Mouse (Mus musculus): ENCODE measurements around the gene Gpr39. TPM values are rescaled to one million over a fixed set of nuclear protein-coding genes. Genes with fewer than 3 reads are reported as not detected.
"Not testable (repeated sequence)": the region's sequence is repeated elsewhere in the genome, so short reads cannot be mapped to it uniquely, and the experiment has no call there.

Gpr39 gene
- polyA plus RNA-seq (2014; fragmentation: Nextera tagmentation; extraction: Ambion mirVana), result not detected in 2 replicates

- Histone ChIP-seq H3K36me3 (ENCODE audit: control insufficient read depth, insufficient read depth, low read length) (no peaks in the 10 kb centered on the region), H3K27ac (ENCODE audit: low read depth, low read length) (no peak within 1 kb of the TSS), H3K4me1 (ENCODE audit: control insufficient read depth, insufficient read depth, low read length) (no peaks in the 10 kb centered on the region), H3K9ac (replicated peaks; ENCODE audit: low read depth, low read length) (no peak within 1 kb of the TSS), H3K4me2 (ENCODE audit: low read depth, low read length) (no peak within 1 kb of the TSS), H3K4me3 (ENCODE audit: low read depth, low read length) (no peak within 1 kb of the TSS), H3K27me3 (ENCODE audit: control insufficient read depth, insufficient read depth, low read length) (no peaks in the 10 kb centered on the region), H3K9me3 (ENCODE audit: control insufficient read depth, low read length) (no peaks in the 10 kb centered on the region)
- ATAC-seq (ENCODE audit: low read depth), result no peak
- 35% methylated on average over 15 of the region's 15 CpGs for WGBS
Measured at GRCm38 (mm10) chr1:125676790-125677273, at the start of gene Gpr39. TSS of gene Gpr39 (plus strand) at chr1:125676995.

GRCm38 (mm10) chr1:125639501-125640253 is 37.1 kb upstream of the Gpr39 start:
- WGBS, result 26% methylated on average over 8 of the region's 8 CpGs
- H3K27ac ChIP-seq (ENCODE audit: low read depth, low read length), result no peak overlapping the region
- no peaks in the 10 kb centered on the region; the same call in 1 of the 2 replicates for H3K9me3 ChIP-seq (ENCODE audit: control insufficient read depth, low read length)
- H3K27me3 ChIP-seq (ENCODE audit: control insufficient read depth, insufficient read depth, low read length), result no peaks in the 10 kb centered on the region
- no peak overlapping the region for H3K9ac ChIP-seq (replicated peaks; ENCODE audit: low read depth, low read length)
- no peaks in the 10 kb centered on the region for H3K36me3 ChIP-seq (ENCODE audit: control insufficient read depth, insufficient read depth, low read length)
- ATAC-seq (ENCODE audit: low read depth), result no peak
- H3K4me3 ChIP-seq (ENCODE audit: low read depth, low read length), result no peak overlapping the region
- H3K4me1 ChIP-seq (ENCODE audit: control insufficient read depth, insufficient read depth, low read length), result 0 out of 2 replicates have a peak, but pooled peaks cover 4% of the 10 kb centered on the region
- no peak overlapping the region for H3K4me2 ChIP-seq (ENCODE audit: low read depth, low read length)

GRCm38 (mm10) chr1:125643643-125644042 is 33.2 kb upstream of the Gpr39 start:
- ATAC-seq (ENCODE audit: low read depth), result no peak
- Histone ChIP-seq H3K27ac (ENCODE audit: low read depth, low read length) (no peak overlapping the region), H3K36me3 (ENCODE audit: control insufficient read depth, insufficient read depth, low read length) (no peaks in the 10 kb centered on the region), H3K4me3 (ENCODE audit: low read depth, low read length) (no peak overlapping the region), H3K4me2 (ENCODE audit: low read depth, low read length) (no peak overlapping the region), H3K9me3 (ENCODE audit: control insufficient read depth, low read length) (no peaks in the 10 kb centered on the region), H3K27me3 (ENCODE audit: control insufficient read depth, insufficient read depth, low read length) (no peaks in the 10 kb centered on the region), H3K4me1 (ENCODE audit: control insufficient read depth, insufficient read depth, low read length) (0 out of 2 replicates have a peak, but pooled peaks cover 4% of the 10 kb centered on the region), H3K9ac (replicated peaks; ENCODE audit: low read depth, low read length) (no peak overlapping the region)
- 22% methylated on average over 1 of the region's 1 CpGs for WGBS

GRCm38 (mm10) chr1:125646816-125647215 is 30.0 kb upstream of the Gpr39 start:
- not testable (repeated sequence) for H3K27me3 ChIP-seq (ENCODE audit: control insufficient read depth, insufficient read depth, low read length); H3K27ac ChIP-seq (ENCODE audit: low read depth, low read length); H3K4me2 ChIP-seq (ENCODE audit: low read depth, low read length); H3K9ac ChIP-seq (replicated peaks; ENCODE audit: low read depth, low read length); H3K4me3 ChIP-seq (ENCODE audit: low read depth, low read length); ATAC-seq (ENCODE audit: low read depth); H3K36me3 ChIP-seq (ENCODE audit: control insufficient read depth, insufficient read depth, low read length); H3K4me1 ChIP-seq (ENCODE audit: control insufficient read depth, insufficient read depth, low read length); H3K9me3 ChIP-seq (ENCODE audit: control insufficient read depth, low read length)
- 95% methylated on average over 2 of the region's 2 CpGs for WGBS

- WGBS, result 96% methylated on average over 4 of the region's 4 CpGs
Measured at GRCm38 (mm10) chr1:125648011-125648410, 28.8 kb upstream of the Gpr39 start.

GRCm38 (mm10) chr1:125649056-125649455 is 27.7 kb upstream of the Gpr39 start:
- ATAC-seq (ENCODE audit: low read depth), result no peak
- WGBS, result 92% methylated on average over 3 of the region's 3 CpGs
- no peaks in the 10 kb centered on the region for H3K9me3 ChIP-seq (ENCODE audit: control insufficient read depth, low read length)

More at GRCm38 (mm10) chr1:125648011-125648410, 28.8 kb upstream of the Gpr39 start:
- Histone ChIP-seq H3K27ac (ENCODE audit: low read depth, low read length) (no peak overlapping the region), H3K36me3 (ENCODE audit: control insufficient read depth, insufficient read depth, low read length) (no peaks in the 10 kb centered on the region), H3K9ac (replicated peaks; ENCODE audit: low read depth, low read length) (no peak overlapping the region), H3K4me2 (ENCODE audit: low read depth, low read length) (no peak overlapping the region), H3K4me3 (ENCODE audit: low read depth, low read length) (no peak overlapping the region), H3K27me3 (ENCODE audit: control insufficient read depth, insufficient read depth, low read length) (no peaks in the 10 kb centered on the region), H3K9me3 (ENCODE audit: control insufficient read depth, low read length) (no peaks in the 10 kb centered on the region), H3K4me1 (ENCODE audit: control insufficient read depth, insufficient read depth, low read length) (no peaks in the 10 kb centered on the region)
- ATAC-seq (ENCODE audit: low read depth), result no peak

GRCm38 (mm10) chr1:125652836-125653594 is 23.8 kb upstream of the Gpr39 start:
- ATAC-seq (ENCODE audit: low read depth), result no peak
- Histone ChIP-seq H3K27me3 (ENCODE audit: control insufficient read depth, insufficient read depth, low read length) (no peaks in the 10 kb centered on the region), H3K9me3 (ENCODE audit: control insufficient read depth, low read length) (no peaks in the 10 kb centered on the region), H3K4me3 (ENCODE audit: low read depth, low read length) (no peak overlapping the region), H3K4me1 (ENCODE audit: control insufficient read depth, insufficient read depth, low read length) (no peaks in the 10 kb centered on the region), H3K36me3 (ENCODE audit: control insufficient read depth, insufficient read depth, low read length) (no peaks in the 10 kb centered on the region), H3K4me2 (ENCODE audit: low read depth, low read length) (no peak overlapping the region), H3K9ac (replicated peaks; ENCODE audit: low read depth, low read length) (no peak overlapping the region), H3K27ac (ENCODE audit: low read depth, low read length) (no peak overlapping the region)
- WGBS, result 78% methylated on average over 1 of the region's 1 CpGs

More at GRCm38 (mm10) chr1:125649056-125649455, 27.7 kb upstream of the Gpr39 start:
- Histone ChIP-seq H3K4me3 (ENCODE audit: low read depth, low read length) (no peak overlapping the region), H3K9ac (replicated peaks; ENCODE audit: low read depth, low read length) (no peak overlapping the region), H3K27ac (ENCODE audit: low read depth, low read length) (no peak overlapping the region), H3K4me1 (ENCODE audit: control insufficient read depth, insufficient read depth, low read length) (no peaks in the 10 kb centered on the region), H3K4me2 (ENCODE audit: low read depth, low read length) (no peak overlapping the region), H3K36me3 (ENCODE audit: control insufficient read depth, insufficient read depth, low read length) (no peaks in the 10 kb centered on the region), H3K27me3 (ENCODE audit: control insufficient read depth, insufficient read depth, low read length) (no peaks in the 10 kb centered on the region)

GRCm38 (mm10) chr1:125657416-125657815 is 19.4 kb upstream of the Gpr39 start:
- Histone ChIP-seq H3K9ac (replicated peaks; ENCODE audit: low read depth, low read length) (no peak overlapping the region), H3K36me3 (ENCODE audit: control insufficient read depth, insufficient read depth, low read length) (no peaks in the 10 kb centered on the region), H3K4me2 (ENCODE audit: low read depth, low read length) (no peak overlapping the region), H3K27me3 (ENCODE audit: control insufficient read depth, insufficient read depth, low read length) (no peaks in the 10 kb centered on the region), H3K4me1 (ENCODE audit: control insufficient read depth, insufficient read depth, low read length) (no peaks in the 10 kb centered on the region), H3K4me3 (ENCODE audit: low read depth, low read length) (no peak overlapping the region), H3K9me3 (ENCODE audit: control insufficient read depth, low read length) (no peaks in the 10 kb centered on the region), H3K27ac (ENCODE audit: low read depth, low read length) (no peak overlapping the region)
- WGBS, result 92% methylated on average over 5 of the region's 5 CpGs
- ATAC-seq (ENCODE audit: low read depth), result no peak

- H3K27me3 ChIP-seq (ENCODE audit: control insufficient read depth, insufficient read depth, low read length), result no peaks in the 10 kb centered on the region
- WGBS, result 88% methylated on average over 4 of the region's 4 CpGs
- H3K36me3 ChIP-seq (ENCODE audit: control insufficient read depth, insufficient read depth, low read length), result no peaks in the 10 kb centered on the region
- H3K27ac ChIP-seq (ENCODE audit: low read depth, low read length), result no peak overlapping the region
- no peak overlapping the region for H3K4me3 ChIP-seq (ENCODE audit: low read depth, low read length)
- no peak overlapping the region for H3K4me2 ChIP-seq (ENCODE audit: low read depth, low read length)
- no peaks in the 10 kb centered on the region for H3K4me1 ChIP-seq (ENCODE audit: control insufficient read depth, insufficient read depth, low read length)
- no peaks in the 10 kb centered on the region for H3K9me3 ChIP-seq (ENCODE audit: control insufficient read depth, low read length)
- ATAC-seq (ENCODE audit: low read depth), result no peak
- H3K9ac ChIP-seq (replicated peaks; ENCODE audit: low read depth, low read length), result no peak overlapping the region
Measured at GRCm38 (mm10) chr1:125660151-125660550, 16.6 kb upstream of the Gpr39 start.
